Mouse (Mus musculus): ENCODE measurements at regions not wholly inside any gene's neighbourhood (a gene's known extent, or its start where the extent isn't known, plus 50 kb on each side); places are given as distances from the start of the nearest gene placed in this dataset.

- 52% methylated on average over 11 of the region's 11 CpGs for WGBS
- ATAC-seq (replicated peaks; ENCODE audit: low FRiP score, low TSS enrichment, low read depth) = no peak
- no peaks in the 10 kb centered on the region for H3K27me3 ChIP-seq (replicated peaks; ENCODE audit: control insufficient read depth, insufficient read depth, low read length)
Measured at GRCm38 (mm10) chr10:111834925-111835823, 137.3 kb upstream of the Krr1 start.

DNA sequence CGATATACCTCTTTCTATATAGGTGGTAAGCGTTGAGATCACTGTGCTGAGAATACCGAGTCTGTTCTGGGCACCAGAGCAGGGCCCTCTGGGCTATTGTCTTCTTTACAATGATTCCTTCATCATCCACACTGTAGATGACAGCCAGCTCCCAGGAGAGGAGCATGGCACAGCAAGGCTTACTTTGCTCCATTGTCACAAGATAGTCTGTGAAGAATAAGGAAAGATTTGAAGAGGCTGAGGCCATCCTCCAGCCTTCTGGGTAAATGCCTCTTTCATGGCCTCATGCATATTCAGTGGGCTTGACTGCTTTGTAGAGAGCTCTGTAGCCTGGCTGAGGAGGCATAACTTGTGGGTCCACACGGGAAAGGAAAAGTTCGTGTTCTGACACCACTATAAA, 136.3 kb upstream of the Krr1 start:
- H3K36me3 ChIP-seq (ENCODE audit: control insufficient read depth, insufficient read depth, low read length) = no peaks in the 10 kb centered on the region
- H3K9ac ChIP-seq (ENCODE audit: low read length) = no peak overlapping the region
- H3K27me3 ChIP-seq (replicated peaks; ENCODE audit: control insufficient read depth, insufficient read depth, low read length) = no peaks in the 10 kb centered on the region
- no peak overlapping the region for H3K4me3 ChIP-seq (ENCODE audit: low read depth, low read length)
- 60% methylated on average over 5 of the region's 5 CpGs for WGBS
- DNase-seq (ENCODE audit: low spot score) (no peak), ATAC-seq (replicated peaks; ENCODE audit: low FRiP score, low TSS enrichment, low read depth) (no peak)
- no peaks in the 10 kb centered on the region for H3K9me3 ChIP-seq (ENCODE audit: control insufficient read depth, low read length)
- 0 out of 2 replicates have a peak, but pooled peaks cover 3% of the 10 kb centered on the region for H3K4me1 ChIP-seq (replicated peaks; ENCODE audit: control insufficient read depth, insufficient read depth, low read length)
- H3K27ac ChIP-seq (ENCODE audit: low read depth) = no peak overlapping the region
- H3K4me2 ChIP-seq (ENCODE audit: low read length) = no peak overlapping the region

More at GRCm38 (mm10) chr10:111834925-111835823, 137.3 kb upstream of the Krr1 start:
- Histone ChIP-seq H3K4me1 (replicated peaks; ENCODE audit: control insufficient read depth, insufficient read depth, low read length) (0 out of 2 replicates have a peak, but pooled peaks cover 3% of the 10 kb centered on the region), H3K4me3 (ENCODE audit: low read depth, low read length) (no peak overlapping the region), H3K9me3 (ENCODE audit: control insufficient read depth, low read length) (no peaks in the 10 kb centered on the region), H3K4me2 (ENCODE audit: low read length) (no peak overlapping the region), H3K36me3 (ENCODE audit: control insufficient read depth, insufficient read depth, low read length) (no peaks in the 10 kb centered on the region), H3K9ac (ENCODE audit: low read length) (no peak overlapping the region), H3K27ac (ENCODE audit: low read depth) (no peak overlapping the region)
- no peak for DNase-seq (ENCODE audit: low spot score)

DNA sequence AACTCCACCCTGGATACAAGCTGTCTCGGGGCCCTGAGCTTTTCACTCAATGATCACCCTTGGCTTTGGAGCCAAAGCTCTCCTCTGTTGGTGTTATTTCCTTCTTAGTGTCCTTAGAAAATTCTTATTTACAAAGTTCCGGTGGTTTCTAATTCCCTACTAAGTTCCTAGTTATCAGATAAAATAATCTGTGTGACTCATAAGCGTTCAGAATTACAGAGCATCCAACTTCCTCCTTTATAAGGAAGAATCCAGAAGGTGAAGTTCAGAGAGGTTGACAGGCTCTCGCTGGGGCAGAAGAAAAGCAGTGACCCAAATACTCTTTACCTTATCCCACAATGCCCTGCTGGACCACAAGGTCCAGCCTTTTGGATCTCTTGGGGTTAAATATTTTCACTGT, 135.7 kb upstream of the Krr1 start:
- ATAC-seq (replicated peaks; ENCODE audit: low FRiP score, low TSS enrichment, low read depth) (no peak), DNase-seq (ENCODE audit: low spot score) (no peak)
- Histone ChIP-seq H3K9me3 (ENCODE audit: control insufficient read depth, low read length) (no peaks in the 10 kb centered on the region), H3K27me3 (replicated peaks; ENCODE audit: control insufficient read depth, insufficient read depth, low read length) (no peaks in the 10 kb centered on the region), H3K4me1 (replicated peaks; ENCODE audit: control insufficient read depth, insufficient read depth, low read length) (0 out of 2 replicates have a peak, but pooled peaks cover 3% of the 10 kb centered on the region), H3K4me3 (ENCODE audit: low read depth, low read length) (no peak overlapping the region), H3K36me3 (ENCODE audit: control insufficient read depth, insufficient read depth, low read length) (no peaks in the 10 kb centered on the region), H3K4me2 (ENCODE audit: low read length) (no peak overlapping the region), H3K27ac (ENCODE audit: low read depth) (no peak overlapping the region), H3K9ac (ENCODE audit: low read length) (no peak overlapping the region)
- 78% methylated on average over 4 of the region's 4 CpGs for WGBS

- no peaks in the 10 kb centered on the region for H3K36me3 ChIP-seq (ENCODE audit: control insufficient read depth, insufficient read depth, low read length)
- 70% methylated on average over 11 of the region's 11 CpGs for WGBS
- no peak overlapping the region for H3K4me3 ChIP-seq (ENCODE audit: low read depth, low read length)
- no peak overlapping the region for H3K9ac ChIP-seq (ENCODE audit: low read length)
- H3K27ac ChIP-seq (ENCODE audit: low read depth) = no peak overlapping the region
- ATAC-seq (replicated peaks; ENCODE audit: low FRiP score, low TSS enrichment, low read depth) (no peak), DNase-seq (ENCODE audit: low spot score) (no peak)
- H3K4me2 ChIP-seq (ENCODE audit: low read length) = no peak overlapping the region
- no peaks in the 10 kb centered on the region for H3K9me3 ChIP-seq (ENCODE audit: control insufficient read depth, low read length)
- H3K4me1 ChIP-seq (replicated peaks; ENCODE audit: control insufficient read depth, insufficient read depth, low read length) = no peaks in the 10 kb centered on the region
- no peaks in the 10 kb centered on the region for H3K27me3 ChIP-seq (replicated peaks; ENCODE audit: control insufficient read depth, insufficient read depth, low read length)
Measured at GRCm38 (mm10) chr10:111842321-111842775, 130.1 kb upstream of the Krr1 start.

DNA sequence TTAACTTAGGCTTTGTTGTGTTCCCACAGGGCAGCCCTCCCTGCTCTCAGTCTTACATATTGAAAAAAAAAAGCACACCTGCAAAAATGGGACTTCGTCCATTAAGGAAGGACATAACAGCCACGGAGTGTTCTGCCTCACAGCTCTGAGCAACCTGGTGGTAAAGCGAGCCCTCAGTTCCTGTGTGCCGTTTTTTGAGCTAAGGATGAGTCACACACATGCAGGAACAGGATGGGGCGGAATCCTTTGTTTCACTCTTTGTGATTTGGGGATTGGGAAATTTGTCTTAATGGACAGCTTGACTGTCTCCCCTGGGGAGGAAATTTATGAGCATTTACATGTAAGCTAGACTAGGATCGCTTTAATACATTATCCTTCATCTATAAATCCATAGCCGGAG, 129.6 kb upstream of the Krr1 start:
- Histone ChIP-seq H3K27me3 (replicated peaks; ENCODE audit: control insufficient read depth, insufficient read depth, low read length) (no peaks in the 10 kb centered on the region), H3K9me3 (ENCODE audit: control insufficient read depth, low read length) (no peaks in the 10 kb centered on the region), H3K4me1 (replicated peaks; ENCODE audit: control insufficient read depth, insufficient read depth, low read length) (no peaks in the 10 kb centered on the region), H3K9ac (ENCODE audit: low read length) (no peak overlapping the region), H3K4me3 (ENCODE audit: low read depth, low read length) (no peak overlapping the region), H3K36me3 (ENCODE audit: control insufficient read depth, insufficient read depth, low read length) (no peaks in the 10 kb centered on the region), H3K27ac (ENCODE audit: low read depth) (no peak overlapping the region), H3K4me2 (ENCODE audit: low read length) (no peak overlapping the region)
- WGBS = 62% methylated on average over 7 of the region's 7 CpGs
- ATAC-seq (replicated peaks; ENCODE audit: low FRiP score, low TSS enrichment, low read depth) (no peak), DNase-seq (ENCODE audit: low spot score) (no peak)

GRCm38 (mm10) chr10:111843301-111843700, 129.2 kb upstream of the Krr1 start:
- Histone ChIP-seq H3K27ac (ENCODE audit: low read depth) (no peak overlapping the region), H3K4me3 (ENCODE audit: low read depth, low read length) (no peak overlapping the region), H3K9me3 (ENCODE audit: control insufficient read depth, low read length) (no peaks in the 10 kb centered on the region), H3K4me1 (replicated peaks; ENCODE audit: control insufficient read depth, insufficient read depth, low read length) (no peaks in the 10 kb centered on the region), H3K9ac (ENCODE audit: low read length) (no peak overlapping the region), H3K4me2 (ENCODE audit: low read length) (no peak overlapping the region), H3K36me3 (ENCODE audit: control insufficient read depth, insufficient read depth, low read length) (no peaks in the 10 kb centered on the region), H3K27me3 (replicated peaks; ENCODE audit: control insufficient read depth, insufficient read depth, low read length) (no peaks in the 10 kb centered on the region)
- WGBS = 76% methylated on average over 9 of the region's 9 CpGs
- DNase-seq (ENCODE audit: low spot score) (no peak), ATAC-seq (replicated peaks; ENCODE audit: low FRiP score, low TSS enrichment, low read depth) (no peak)

DNA sequence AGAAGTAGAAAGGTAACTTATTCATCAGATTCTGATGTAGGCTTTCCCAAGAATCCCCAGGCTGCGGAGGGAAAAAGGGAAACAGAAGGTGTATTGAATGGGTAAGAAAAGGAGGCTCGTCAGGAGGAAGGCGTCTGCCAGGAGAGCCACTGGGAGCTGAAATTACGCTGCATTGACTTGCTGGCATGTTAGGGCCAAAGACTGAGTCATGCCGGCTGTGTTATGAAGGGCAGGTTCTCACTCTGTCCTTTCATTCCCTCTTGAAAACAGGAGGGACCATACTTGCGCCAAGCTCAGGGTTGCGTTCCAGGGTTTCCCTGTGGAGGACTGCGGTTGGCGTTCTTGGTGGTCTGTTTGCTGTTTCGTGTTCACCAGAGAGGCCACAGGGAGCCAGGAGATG, 128.3 kb upstream of the Krr1 start:
- no peaks in the 10 kb centered on the region for H3K9me3 ChIP-seq (ENCODE audit: control insufficient read depth, low read length)
- no peaks in the 10 kb centered on the region for H3K27me3 ChIP-seq (replicated peaks; ENCODE audit: control insufficient read depth, insufficient read depth, low read length)
- 95% methylated on average over 10 of the region's 10 CpGs for WGBS
- ATAC-seq (replicated peaks; ENCODE audit: low FRiP score, low TSS enrichment, low read depth) = no peak
- no peak overlapping the region for H3K27ac ChIP-seq (ENCODE audit: low read depth)
- no peak for DNase-seq (ENCODE audit: low spot score)
- no peaks in the 10 kb centered on the region for H3K4me1 ChIP-seq (replicated peaks; ENCODE audit: control insufficient read depth, insufficient read depth, low read length)
- no peak overlapping the region for H3K9ac ChIP-seq (ENCODE audit: low read length)
- no peak overlapping the region for H3K4me3 ChIP-seq (ENCODE audit: low read depth, low read length)
- no peak overlapping the region for H3K4me2 ChIP-seq (ENCODE audit: low read length)
- H3K36me3 ChIP-seq (ENCODE audit: control insufficient read depth, insufficient read depth, low read length) = no peaks in the 10 kb centered on the region

DNA sequence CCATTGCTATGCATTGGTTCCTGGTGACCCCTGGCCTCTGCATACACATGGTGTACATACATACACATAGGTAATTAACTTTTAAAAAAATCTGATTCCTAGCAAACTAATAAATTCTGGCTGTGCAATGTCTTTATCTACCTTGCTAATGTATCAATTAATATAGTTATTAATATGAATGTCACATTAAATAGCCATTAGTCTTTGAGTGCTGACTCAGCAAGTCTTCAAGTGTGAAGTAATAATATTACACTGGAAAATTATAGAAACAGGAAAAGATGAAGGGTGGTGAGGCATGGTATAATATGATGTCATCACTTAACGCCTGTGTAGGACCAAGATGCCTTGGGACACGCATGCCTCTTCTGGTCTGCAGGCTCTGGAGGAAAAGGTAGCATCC, 126.5 kb upstream of the Krr1 start:
- Histone ChIP-seq H3K9ac (ENCODE audit: low read length) (no peak overlapping the region), H3K27ac (ENCODE audit: low read depth) (no peak overlapping the region), H3K4me1 (replicated peaks; ENCODE audit: control insufficient read depth, insufficient read depth, low read length) (no peaks in the 10 kb centered on the region), H3K4me2 (ENCODE audit: low read length) (no peak overlapping the region), H3K36me3 (ENCODE audit: control insufficient read depth, insufficient read depth, low read length) (no peaks in the 10 kb centered on the region), H3K4me3 (ENCODE audit: low read depth, low read length) (no peak overlapping the region), H3K9me3 (ENCODE audit: control insufficient read depth, low read length) (no peaks in the 10 kb centered on the region), H3K27me3 (replicated peaks; ENCODE audit: control insufficient read depth, insufficient read depth, low read length) (no peaks in the 10 kb centered on the region)
- WGBS = 96% methylated on average over 2 of the region's 2 CpGs
- ATAC-seq (replicated peaks; ENCODE audit: low FRiP score, low TSS enrichment, low read depth) (no peak), DNase-seq (ENCODE audit: low spot score) (no peak)

- no peaks in the 10 kb centered on the region for H3K36me3 ChIP-seq (ENCODE audit: control insufficient read depth, insufficient read depth, low read length)
- H3K27ac ChIP-seq (ENCODE audit: low read depth) = no peak overlapping the region
- no peak for ATAC-seq (replicated peaks; ENCODE audit: low FRiP score, low TSS enrichment, low read depth)
- no peak overlapping the region for H3K9ac ChIP-seq (ENCODE audit: low read length)
- H3K9me3 ChIP-seq (ENCODE audit: control insufficient read depth, low read length) = no peaks in the 10 kb centered on the region
- WGBS = 43% methylated on average over 5 of the region's 5 CpGs
- DNase-seq (ENCODE audit: low spot score) = no peak
- H3K4me3 ChIP-seq (ENCODE audit: low read depth, low read length) = no peak overlapping the region
- H3K4me1 ChIP-seq (replicated peaks; ENCODE audit: control insufficient read depth, insufficient read depth, low read length) = 0 out of 2 replicates have a peak, but pooled peaks cover 8% of the 10 kb centered on the region
- H3K4me2 ChIP-seq (ENCODE audit: low read length) = no peak overlapping the region
- no peaks in the 10 kb centered on the region for H3K27me3 ChIP-seq (replicated peaks; ENCODE audit: control insufficient read depth, insufficient read depth, low read length)
Measured at GRCm38 (mm10) chr10:111854254-111854653, 118.2 kb upstream of the Krr1 start.
